Mouse (Mus musculus) heart, adult 9 months (tissue): ENCODE measurements around the gene Hcn1.
"Not testable (repeated sequence)": the region's sequence is repeated elsewhere in the genome, so short reads cannot be mapped to it uniquely, and the experiment has no call there.

ENCODE experiments used
- DNase-seq, 2 experiments: peaks; one replicate each; pipeline ENCODE4 v3.0.0; 2022; ENCODE audit warnings: low spot score in 2 of 2

Gene Hcn1

GRCm38 (mm10) chr13:117858416-117858815 is 256.3 kb downstream of the Hcn1 start:
- DNase-seq, result no peak

- no peak for DNase-seq
These were observed 275.7 kb downstream of the Hcn1 start for GRCm38 (mm10) chr13:117877787-117878186.

- no peak for DNase-seq
These were observed 278.5 kb downstream of the Hcn1 start for GRCm38 (mm10) chr13:117880471-117881225.

- DNase-seq, result no peak
These were observed 290.0 kb downstream of the Hcn1 start for GRCm38 (mm10) chr13:117892076-117892475.

GRCm38 (mm10) chr13:117898052-117898451 is 295.9 kb downstream of the Hcn1 start:
- peak in 1 of 2 experiments; percentile 1 for DNase-seq

- no peak for DNase-seq
These were observed 305.7 kb downstream of the Hcn1 start for GRCm38 (mm10) chr13:117907801-117908200.

- DNase-seq, result no peak
These were observed 327.6 kb downstream of the Hcn1 start for GRCm38 (mm10) chr13:117929734-117930133.

GRCm38 (mm10) chr13:117931746-117932145 is 329.6 kb downstream of the Hcn1 start:
- no peak for DNase-seq

- DNase-seq, result no peak
These were observed 336.6 kb downstream of the Hcn1 start for GRCm38 (mm10) chr13:117938761-117939160.

- DNase-seq, result no peak
These were observed 338.6 kb downstream of the Hcn1 start for GRCm38 (mm10) chr13:117940536-117941280.

- no peak for DNase-seq
These were observed 344.7 kb downstream of the Hcn1 start for GRCm38 (mm10) chr13:117946843-117947242.

GRCm38 (mm10) chr13:117947704-117948376 is 345.7 kb downstream of the Hcn1 start:
- DNase-seq, result no peak

GRCm38 (mm10) chr13:117958496-117959421 is 356.6 kb downstream of the Hcn1 start:
- DNase-seq, result no peak

GRCm38 (mm10) chr13:117964620-117965019 is 362.5 kb downstream of the Hcn1 start:
- no peak for DNase-seq

GRCm38 (mm10) chr13:117975382-117975781 is 373.3 kb downstream of the Hcn1 start:
- DNase-seq, result no peak

GRCm38 (mm10) chr13:117975823-117976222 is 373.7 kb downstream of the Hcn1 start:
- DNase-seq, result no peak

- no peak for DNase-seq
These were observed 382.2 kb downstream of the Hcn1 start for GRCm38 (mm10) chr13:117984339-117984738.

- no peak for DNase-seq
These were observed 397.8 kb downstream of the Hcn1 start for GRCm38 (mm10) chr13:117999767-118000488.

GRCm38 (mm10) chr13:118000538-118000937 is 398.4 kb downstream of the Hcn1 start:
- no peak for DNase-seq

- no peak for DNase-seq
These were observed 419.1 kb downstream of the Hcn1 start for GRCm38 (mm10) chr13:118021176-118021575.

- DNase-seq, result not testable (repeated sequence)
These were observed 420.8 kb downstream of the Hcn1 start for GRCm38 (mm10) chr13:118022891-118023290.
